Mouse (Mus musculus): Measurements from ENCODE around the gene Ddx60.

DNA sequence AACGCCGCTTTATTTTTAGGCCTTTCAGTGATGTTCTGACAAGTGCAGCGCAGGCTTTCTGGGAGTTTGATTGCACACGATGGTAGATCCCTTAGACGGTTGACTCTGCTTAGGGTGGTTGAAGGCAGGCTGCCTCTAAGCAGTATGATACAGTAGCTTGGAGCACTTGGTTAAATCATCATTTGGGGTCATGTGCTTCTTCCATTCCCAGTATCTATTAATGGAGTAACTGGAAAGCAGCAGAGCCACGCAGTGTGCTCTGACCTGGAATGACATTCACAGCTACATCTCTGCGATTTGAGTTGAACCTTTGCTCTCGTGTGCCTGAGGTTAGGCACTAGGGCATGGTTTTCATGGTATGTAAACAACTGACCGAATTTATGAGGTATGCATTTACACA lies 13.9 kb upstream of the Ddx60 start:
- no peak for TF ChIP-seq CTCF (IDR thresholded peaks at IDR 0.05; ENCODE audit: low read depth, low read length)
- TF ChIP-seq EP300 (IDR thresholded peaks at IDR 0.05; ENCODE audit: insufficient read depth, low read depth, low read length), result no peak

All from ES-Bruce4 (cell line).